Mouse (Mus musculus) adipocyte (in vitro differentiated cells): Measurements from ENCODE around the gene Osbpl2.

Experiments
- DNase-seq: peaks from one replicate; pipeline ENCODE4 v3.0.0-alpha.2; 2016; ENCODE audit warnings: low spot score

Gene Osbpl2

DNA sequence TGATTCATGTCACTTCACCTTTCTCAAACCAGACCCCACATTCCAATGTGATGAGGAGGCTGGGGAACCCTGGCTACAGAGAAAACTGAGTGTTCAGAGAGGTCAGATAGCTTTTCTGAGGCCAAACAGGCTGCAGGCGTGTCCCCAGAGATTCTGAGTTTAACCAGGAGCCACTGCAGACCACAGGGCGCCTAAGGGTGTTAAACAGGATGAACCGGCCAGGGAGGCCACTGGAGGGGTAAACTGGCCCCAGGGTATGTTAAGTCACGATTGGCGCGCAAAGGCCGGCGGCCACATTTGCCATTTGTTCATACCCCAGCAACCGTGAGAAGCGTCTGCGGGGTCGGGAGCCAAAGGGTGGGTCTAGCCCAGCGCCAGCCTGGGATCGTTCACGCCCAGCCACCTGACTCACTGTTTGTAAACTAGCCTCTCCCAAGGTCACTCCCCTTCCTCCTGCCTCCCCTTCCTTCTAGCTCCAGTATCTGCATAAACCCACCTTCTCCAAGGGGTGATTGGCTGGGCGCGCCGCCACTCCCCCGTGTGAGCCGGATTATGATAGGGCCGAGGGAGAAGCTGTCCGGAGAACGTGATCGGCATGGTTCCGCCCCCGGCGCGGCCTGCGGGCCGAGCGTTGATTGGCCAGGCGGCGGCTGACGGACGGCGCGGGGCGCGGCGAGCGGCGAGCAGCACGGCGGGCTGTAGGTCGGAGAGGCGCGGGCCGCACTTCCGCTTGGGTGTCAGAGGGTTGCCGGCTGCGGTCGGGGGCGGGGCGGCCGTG lies at the start of gene Osbpl2:
Gene Osbpl2 (plus strand): TSS at position 646 of the 778 bp plus-strand sequence.
- DNase-seq = peak; percentile 99

DNA sequence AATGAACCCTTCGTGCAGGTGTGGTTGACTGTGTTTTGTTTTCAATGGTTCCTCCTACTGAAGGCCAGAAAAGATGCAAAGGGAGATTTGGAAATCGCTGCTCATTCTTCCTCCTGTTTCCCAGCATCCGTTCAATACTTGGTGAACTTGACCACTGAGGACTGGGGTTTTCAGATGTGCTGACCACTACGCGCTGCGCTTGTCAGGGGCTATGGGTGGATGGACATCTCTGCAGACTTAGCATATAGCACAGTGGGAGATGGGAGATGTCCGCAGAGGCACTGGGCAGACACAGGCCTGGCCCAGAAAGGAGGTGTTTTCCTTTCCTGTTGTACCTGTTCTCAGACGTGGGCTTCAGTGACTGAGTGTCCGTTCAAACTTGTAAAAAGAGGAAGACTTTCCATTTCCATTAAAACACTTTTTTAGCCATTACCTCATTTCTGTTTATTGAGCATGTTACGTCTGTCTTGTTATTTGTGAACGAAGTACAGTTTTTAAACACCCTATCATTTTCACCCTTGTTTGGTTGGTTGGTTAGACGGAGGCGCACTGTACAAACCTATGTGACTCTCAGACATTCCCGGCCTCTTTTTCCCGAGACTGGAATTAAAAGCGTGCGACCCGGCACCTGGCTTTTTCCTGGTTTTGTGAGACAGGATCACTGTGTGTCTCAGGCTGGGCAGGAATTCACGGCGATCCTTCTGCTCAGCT lies 49.2 kb upstream of the Osbpl2 start:
- DNase-seq = no peak

DNA sequence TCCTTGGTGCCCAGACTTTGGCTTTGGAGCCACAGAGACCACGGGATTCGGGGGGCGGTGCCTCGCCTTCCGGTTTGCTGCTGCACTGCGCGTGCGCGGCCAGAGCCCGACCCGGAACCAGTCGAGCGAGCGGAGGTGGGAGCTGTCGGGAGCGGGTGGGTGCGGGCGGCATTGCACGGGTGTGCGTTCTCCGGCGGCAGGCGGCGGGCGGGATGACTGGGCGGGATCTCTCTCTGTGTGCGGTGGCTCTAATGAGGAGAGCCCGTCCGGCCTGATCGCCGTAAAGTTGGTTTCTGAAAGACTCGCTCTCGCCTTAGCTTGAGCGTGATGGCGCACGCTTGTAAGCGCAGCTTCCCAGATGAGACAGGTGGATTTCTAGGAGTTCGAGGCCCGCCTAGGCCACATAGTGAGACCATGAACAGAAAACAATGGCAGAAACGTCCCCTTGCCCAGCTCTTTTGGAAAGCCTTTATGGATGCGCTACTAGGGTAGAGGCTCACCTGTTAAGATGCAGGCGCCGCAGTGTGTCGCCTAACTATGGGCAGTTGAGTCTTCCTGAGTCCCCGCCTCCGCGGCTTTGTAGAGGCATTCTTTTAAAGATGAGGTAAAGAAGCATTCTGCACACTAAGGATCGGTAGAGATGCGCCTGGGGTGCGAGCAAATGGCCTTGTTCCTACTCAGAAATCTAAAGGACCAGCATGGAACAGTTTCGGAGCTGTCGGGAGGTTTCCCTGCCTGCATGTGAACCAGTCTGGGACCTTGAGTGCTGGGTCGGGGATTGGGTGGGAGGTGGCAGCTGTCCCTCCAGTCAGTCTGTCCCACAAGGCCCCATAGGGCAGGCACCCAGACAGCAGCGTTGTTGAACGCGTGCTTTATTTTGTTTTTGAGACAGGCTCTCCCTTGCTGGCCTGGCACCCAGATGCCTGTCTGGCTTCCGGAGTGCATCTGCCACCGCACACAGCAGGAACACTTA lies 48.3 kb upstream of the Osbpl2 start, which contains the start of gene Mtg2:
Gene Mtg2 (plus strand): TSS at position 108 of the 973 bp plus-strand sequence.
- DNase-seq = peak; percentile 93

DNA sequence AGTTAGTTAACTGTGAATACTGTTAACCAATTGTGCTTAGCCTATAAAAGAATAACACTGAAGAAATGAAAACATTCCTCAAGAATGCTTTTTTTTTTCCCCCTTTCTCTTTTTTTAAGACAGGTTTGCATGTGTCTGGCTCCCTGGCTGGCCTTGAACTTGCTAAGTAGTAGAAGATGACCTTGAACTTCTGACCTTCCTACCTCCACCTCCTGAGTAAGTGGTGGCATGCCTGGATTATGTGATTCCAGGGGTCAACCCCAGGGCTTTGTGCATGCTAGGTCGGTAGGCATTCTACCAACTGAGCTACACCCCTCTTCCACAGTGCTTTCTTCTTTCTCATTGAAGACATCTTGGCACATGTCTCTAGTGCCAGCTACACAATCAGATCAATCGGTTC lies 47.4 kb upstream of the Osbpl2 start:
- no peak for DNase-seq

DNA sequence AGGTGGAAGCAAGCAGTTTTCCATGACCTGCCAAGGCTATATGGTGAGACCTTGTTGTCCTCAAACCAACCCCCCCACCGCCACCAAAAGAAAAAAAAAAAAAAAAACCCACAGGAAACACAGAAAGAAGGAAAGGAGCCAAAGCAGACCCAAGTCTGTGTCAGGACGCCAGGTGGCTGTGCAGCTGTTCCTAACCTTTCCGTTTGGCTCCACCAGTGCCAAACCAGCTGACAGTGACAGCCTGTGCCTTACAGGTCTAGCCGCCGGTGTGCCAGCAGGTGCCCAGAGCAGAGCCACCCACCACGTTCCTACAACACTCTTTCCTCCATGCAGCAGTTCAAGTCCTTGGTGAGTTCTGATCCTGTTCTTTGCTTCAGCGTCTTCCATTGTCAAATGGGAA lies 46.2 kb upstream of the Osbpl2 start:
- DNase-seq = no peak

DNA sequence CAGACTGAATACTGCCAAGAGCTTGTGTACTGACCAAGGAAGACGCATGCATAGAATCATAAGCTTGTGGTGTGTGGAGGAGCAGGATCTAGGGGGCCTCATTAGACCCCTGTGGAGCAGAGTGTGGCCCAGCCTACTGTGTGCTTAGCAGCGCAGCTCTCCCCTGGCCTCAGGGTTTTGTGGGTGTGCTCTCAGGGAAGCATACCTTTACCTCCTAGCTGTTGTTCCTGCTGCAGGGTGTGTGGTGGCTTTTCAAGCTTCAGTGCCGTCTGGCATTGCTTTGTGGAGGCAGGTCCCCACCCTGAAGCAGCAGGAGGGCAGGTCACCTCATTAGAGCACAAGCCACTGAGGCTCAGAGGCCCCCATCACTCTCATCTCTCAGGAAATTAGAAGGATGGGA lies 41.5 kb upstream of the Osbpl2 start:
- no peak for DNase-seq

DNA sequence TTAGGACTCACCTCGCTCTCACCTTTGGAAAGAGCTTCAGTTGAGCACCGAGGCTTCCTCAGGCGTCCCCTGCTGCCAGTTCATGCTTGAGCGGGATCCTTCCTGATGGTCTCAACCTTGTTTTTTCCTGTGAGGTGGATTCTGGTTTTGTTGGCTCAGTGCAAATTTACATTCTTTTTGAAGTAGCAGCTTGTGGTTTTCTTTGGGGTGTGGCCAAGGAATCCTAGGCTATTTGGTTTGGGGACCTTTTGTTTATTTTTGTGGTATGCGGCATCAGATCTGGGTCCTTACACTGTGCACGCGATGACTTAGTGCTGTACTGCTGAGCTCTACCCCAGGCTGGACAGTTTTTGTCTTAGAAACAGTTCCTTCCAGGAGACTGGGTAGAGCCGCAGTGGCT lies 38.4 kb upstream of the Osbpl2 start:
- DNase-seq = no peak

DNA sequence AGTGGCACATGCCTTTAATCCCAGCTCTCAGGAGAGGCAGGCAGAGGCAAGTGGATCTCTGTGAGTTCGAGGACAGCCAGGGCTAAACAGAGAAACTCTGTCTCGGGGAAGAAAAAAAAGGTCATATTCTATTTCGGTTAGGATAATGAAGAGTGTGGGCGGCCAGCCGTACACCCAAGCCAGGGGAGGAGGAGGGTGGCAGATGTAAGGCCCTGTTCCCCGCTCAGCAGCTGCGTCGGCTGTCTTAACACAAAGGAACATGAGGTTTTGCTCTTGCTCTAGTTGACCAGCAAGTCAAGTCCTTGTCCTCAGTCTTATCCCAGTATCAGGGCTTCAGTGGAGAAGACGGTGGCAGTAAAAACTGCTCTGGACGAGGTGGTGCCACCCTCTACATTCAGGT lies 36.0 kb upstream of the Osbpl2 start:
- no peak for DNase-seq

DNA sequence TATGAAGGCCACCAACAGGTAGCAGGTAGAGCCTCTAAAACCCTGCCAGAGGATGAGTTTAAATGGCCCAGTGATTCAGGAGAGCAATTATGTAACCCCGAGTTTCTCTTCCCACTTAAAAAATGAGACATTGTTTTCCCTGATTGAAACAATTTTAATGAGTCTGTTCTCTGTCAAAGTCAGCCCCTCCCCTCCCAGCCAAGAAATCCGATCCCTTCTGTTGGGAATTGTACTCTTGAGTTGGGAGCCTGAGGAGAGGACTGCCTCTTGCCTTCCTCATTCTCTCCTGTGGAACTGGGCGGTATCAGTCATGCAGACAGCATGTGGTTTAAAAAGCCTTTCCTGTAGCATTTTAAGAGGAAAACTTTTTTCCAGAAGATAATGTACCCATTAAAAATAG lies 34.5 kb upstream of the Osbpl2 start:
- DNase-seq = no peak

DNA sequence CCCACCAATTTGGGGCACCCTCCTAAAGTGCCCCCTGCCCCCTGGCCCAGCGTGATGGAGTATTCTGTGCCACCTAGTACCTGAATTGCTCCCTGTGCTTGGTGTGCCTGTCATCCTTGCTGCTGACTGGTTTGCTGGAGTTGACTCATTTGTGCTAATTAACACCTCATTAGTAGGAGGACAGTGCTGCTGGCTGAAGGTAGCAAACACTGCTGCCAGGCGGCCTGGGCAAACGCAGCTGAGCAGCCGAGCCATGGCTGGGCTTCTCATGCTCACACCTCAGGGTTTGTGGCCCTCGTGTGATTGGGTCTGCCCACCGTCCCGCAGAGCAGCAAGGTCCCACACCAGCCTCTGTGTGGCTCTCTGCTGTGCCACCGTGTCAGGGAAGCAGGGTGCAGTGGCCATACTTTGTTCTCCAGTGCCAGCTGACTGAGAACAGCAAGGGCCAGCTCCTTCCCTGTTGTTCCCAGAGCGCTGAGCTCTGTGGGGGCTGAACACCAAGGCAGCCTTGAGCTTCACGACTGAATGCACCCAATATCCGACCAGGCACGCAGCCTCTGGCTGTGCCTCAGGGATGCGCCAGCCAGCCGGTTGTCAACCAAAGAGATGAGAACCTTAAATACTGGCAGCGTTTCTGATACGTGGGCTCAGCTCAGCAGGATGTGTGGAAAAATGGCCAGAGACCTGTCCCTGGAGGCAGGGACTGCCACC lies 33.0 kb upstream of the Osbpl2 start:
- DNase-seq = no peak

DNA sequence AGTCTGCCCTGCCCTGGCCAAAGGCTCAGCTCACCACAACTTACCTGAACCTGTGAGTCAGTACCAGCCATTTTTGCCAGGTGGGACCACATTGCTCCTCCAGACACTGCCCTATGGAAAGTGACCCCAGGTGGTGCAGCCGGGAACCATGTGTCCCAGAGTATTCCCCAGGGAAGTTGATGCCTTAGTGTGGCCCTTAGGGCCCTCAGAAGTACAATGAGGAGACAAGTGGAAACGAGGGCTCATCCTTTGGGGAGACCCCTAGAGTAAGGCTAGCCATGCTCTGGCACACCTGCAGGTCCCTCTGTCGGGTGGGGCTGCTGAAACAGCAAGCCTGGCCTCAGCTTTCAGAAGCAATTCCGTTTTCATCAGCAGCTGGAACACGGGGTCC lies 32.5 kb upstream of the Osbpl2 start:
- DNase-seq = no peak

DNA sequence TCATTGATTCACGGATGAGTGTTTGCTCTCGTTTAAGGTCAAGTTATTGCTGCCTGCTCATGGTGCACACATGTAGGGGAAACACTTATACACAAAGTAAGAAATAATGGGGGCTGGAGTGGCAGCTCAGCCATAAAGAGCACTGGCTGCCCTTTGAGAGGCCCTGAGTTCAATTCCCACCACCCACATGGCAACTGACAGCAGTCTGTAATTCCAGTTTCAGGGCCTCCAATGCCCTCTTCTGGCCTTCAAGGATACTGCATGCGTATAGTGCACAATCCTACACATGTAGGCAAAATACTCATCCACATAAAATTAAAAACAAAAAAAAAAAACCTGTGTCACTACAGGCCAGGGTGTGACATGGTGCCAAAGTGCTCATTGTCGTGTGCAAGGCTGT lies 31.6 kb upstream of the Osbpl2 start:
- DNase-seq = no peak

DNA sequence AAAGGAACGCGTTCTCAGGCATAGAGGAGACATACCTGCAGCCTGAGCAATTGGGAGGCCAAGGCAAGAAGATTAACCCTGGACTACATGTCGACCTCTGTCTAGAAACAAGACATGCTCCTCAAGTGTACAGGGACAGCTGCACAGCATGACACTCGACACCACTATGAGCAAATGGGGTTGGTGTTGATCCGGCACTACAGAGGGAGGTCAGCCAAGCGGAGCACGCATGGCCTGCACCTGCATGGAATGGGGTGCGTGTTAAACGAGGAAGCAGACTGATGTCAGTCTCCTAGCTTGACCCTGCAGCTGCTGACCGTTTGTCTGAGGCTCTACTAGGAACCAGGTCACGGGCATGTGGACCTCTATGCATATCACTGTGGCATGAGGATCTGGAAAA lies 28.8 kb upstream of the Osbpl2 start:
- DNase-seq = no peak

DNA sequence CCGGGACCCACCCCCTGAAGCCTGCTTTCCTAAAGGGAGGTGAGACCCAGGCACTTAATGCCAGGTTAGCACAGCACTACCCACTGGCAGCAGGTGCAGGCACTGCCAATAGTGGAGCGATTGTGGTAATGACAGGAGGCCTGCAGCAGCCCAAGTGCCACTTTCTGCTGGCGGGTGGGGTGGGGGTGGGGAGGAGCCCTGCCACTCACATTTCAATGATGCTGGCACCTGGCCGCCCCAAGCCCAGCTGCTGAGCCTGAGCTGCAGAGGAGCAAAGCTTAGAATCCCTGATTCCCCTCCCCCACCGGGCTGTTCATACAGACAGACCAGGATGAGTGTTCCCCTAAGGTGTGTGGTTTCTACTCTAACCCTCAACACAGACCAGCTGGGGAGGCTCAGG lies 23.4 kb upstream of the Osbpl2 start:
- DNase-seq = no peak

DNA sequence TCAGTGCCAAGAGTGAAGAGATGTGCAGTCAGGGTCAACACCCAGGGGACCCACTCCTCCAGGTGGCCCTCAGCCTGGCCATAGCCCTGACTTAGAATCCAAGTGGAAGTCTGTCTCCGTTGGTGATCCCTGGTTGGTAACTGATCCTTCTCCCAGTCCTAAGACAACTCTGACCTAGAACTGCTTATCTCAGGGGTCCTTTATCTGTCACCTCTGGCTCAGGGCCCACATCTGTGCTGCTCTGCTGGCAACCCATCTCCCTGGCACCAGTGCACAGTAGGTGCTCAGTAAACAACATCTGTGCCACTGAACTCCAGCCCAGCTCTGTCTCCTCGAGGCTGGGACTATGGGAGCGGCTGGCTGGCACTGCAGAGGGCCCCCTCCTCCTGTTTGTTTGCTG lies 21.5 kb upstream of the Osbpl2 start:
- DNase-seq = no peak

DNA sequence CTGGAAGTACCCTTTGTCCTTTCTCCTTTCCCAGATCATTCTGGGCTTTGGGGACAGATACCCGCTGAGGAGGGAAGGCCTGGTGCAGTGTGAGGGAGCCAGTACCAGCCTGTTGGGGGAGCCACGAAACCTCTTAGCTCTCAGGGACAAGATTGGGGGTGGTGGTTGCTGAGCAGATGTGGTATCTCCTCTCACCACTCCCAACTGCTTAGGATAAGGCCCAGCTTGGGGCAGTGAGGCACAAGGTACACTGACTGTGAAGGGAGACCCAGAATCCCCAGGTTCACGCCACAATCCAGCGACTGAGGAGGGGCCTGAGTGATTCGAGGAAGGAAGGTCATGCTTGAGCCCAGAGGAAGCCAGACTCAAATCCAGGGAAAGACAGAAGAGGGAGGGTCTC lies 20.9 kb upstream of the Osbpl2 start:
- no peak for DNase-seq

DNA sequence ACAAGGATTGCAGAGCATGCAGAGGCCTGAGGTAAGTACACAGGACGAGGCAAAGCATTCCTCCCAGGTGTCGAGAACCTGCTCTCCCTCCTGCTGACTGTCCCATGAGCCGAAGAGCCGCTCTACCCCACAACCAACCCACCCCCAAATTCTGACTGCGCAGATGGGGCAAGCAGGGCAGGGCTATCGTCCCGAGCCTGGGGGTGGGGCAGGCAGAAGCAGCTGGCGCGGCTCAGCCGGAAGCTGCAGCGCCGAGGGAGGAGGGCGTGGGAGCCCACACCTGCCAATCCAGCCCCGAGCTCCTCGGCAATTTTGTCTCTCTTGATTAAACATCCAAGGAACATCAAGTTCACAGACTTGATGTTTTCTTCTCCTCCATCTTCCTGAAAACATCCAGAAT lies 19.6 kb upstream of the Osbpl2 start:
- no peak for DNase-seq

DNA sequence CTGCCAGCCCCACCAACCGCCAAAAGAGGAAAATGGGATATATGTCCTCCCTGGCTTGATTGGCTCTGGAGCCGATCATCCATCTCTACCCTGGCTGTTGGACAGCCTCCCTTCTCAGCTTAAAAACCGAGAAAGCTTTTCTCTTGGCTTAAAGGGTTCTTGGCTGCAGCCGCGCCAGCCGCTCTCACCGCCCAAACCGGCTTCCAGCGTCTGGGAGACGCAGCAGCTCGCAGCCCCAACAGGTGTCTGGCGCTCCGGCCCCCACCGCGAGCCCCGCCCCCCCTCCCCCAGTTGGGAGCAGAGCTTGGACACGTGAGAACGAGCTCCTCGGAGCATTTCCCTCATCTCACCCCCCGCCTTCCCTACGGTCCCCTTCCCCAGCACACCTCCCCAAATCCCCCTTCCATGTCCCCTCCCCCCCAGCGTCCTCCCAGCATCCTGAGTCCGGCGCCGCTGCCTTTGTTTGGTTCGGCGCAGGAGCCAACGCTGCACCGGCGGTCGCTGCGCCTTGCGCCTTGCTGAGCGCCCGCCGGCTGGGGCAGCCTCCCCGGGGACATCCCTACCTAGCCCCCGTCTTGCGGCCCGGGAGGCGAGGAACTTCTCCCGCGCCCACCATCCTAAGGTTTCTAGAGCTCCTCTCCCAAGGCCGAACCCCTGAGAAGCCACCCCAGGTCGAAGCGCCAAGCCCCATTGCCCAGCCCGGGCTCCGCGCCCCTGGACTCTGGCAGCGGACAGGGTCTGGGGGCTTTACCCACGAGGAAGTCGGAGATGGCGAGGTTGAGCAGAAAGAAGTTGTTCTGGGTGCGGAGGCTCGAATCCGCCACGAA lies 15.7 kb upstream of the Osbpl2 start:
- no peak for DNase-seq

DNA sequence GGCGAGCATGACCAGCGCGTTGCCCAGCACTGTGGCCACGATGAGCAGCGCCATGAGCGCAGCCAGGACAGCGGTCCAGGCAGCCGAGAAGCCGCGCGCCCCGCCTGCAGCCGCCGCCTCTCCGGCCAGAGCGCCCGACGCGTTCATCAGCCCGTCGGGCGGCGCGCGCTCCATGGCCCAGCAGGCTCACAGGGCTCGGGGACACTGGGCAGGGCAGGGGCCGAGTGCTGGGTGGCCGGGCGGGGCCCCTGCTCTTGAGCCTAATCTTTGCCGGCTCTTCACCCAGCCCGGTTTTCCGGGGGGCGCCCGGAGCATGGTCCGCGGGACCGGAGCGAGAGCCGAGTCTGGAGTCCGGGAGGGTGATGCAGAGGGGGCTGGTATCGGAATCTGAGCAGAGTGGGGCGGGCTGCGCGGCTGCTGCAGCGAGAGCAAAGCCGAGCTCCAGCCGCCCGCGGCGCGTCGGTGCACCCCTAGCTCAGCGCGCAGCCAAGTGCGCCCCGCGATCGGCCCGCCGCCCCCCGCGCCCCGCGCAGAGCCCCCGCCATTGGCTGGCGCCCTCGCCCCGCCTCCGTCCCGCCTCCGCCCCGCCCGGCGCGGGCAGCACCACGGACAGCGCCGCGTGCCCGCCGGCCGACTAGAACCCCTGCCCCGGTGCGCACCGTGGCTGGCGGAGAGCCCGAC lies 15.0 kb upstream of the Osbpl2 start, which contains the start of gene Hrh3:
Gene Hrh3 (minus strand): TSS at position 511 of the 681 bp plus-strand sequence.
- no peak for DNase-seq

DNA sequence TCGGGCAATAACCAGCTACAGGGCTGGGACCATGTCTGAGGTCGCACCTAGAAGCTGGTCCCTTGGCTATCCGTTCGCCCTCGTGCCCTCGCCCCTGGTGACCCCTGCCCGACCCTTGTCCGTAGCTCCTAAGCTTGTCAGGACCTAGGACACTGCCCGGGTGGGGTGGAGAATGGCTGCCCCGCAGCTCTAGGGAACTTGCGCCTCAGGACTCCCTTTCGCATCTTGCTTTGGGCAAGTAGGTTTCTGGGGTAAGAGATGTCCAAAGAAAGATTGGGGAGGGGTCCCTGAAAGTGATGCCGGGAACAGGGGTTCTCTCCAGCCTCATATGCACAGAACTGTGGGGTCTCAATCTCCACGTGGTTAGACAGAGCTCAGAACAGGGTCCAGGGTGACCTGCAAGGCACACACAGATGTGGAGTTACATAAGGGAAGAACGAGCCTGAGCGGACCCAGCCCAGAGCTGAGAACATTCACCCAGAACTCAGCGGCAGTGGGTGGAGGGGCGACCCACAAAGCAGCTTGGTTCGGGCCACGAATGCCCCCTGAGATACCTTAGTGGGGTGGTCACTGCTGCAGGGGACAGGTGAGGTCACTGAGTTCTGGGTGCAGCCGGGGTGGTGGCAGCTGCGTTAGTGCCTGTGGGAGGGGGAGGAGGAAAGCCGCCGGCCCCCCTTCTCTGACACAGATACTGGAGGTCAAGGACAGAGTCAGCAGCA lies 14.3 kb upstream of the Osbpl2 start:
- no peak for DNase-seq
